Mouse (Mus musculus): Measurements from ENCODE around the gene Padi2.

The Padi2 gene

GRCm38 (mm10) chr4:140989447-140989846 lies 83.3 kb downstream of the Padi2 start:
- no peak for DNase-seq

GRCm38 (mm10) chr4:140992215-140992614 lies 86.1 kb downstream of the Padi2 start:
- DNase-seq: no peak

DNA sequence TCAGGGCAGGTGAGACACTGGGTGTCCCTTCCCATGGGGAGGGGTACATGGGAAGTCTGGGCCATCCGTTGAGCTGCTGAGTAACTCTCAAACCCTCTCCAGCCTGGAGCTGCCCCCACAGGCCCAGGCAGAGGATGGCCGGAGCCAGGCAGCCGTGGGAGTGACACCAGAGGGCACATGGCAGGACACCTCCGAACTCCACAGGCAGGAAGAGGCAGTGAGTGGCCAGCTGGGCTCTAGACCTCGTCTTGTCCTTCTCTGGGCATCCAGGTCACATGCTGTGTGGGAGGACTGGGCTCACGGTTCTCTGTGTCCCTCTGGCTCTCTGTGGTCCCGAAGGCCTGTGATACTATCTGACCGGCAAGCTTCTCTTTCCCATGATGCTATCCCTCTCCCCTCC lies 87.7 kb downstream of the Padi2 start:
- DNase-seq: no peak

DNA sequence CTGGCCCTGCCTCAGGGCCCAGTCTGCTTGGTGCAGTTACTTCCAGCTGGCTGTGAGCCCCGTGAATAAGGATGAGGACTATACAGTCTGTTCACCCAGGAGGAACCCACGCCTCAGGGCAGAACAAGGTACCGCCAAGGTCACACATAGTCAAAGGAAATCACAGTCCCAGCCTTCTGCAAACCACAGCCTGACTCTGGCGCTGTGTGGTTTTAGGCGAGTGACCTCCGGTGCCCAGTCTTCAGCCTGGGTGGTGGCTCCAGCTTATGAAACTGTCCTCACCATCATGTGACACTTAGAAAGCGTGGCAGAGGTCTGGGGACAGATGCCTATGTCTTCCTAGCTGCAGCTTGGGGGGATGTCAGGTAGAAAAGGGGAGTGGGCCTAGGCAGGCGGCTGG lies 89.7 kb downstream of the Padi2 start:
- no peak for DNase-seq

DNA sequence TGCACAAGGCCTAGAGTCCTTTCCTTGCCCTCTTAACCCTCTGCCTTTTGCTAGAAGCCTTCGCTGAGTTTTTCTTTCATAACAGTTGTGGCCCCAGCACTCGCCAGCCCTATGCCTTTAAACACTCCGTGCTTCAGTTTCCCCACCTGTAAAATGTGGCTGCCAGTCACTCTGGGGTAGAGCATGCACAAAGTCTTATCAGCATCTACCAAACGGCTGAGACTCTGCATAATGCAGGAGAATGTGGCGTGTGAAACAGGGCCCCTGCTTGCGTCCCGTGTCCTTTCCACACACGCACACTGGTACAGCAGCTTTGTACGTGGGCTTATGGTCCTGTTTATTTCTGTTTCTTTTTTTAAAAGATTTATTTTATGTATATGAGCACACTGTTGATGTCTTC lies 90.7 kb downstream of the Padi2 start:
- no peak for DNase-seq
